Mouse (Mus musculus) common myeloid progenitor, adult 5-6 weeks (primary cell): Measurements from ENCODE around the gene Mpp3. TPM values are rescaled to one million over a fixed set of nuclear protein-coding genes. Genes with fewer than 3 reads are reported as not detected.
A peak's percentile ranks its signal among the peaks of the same experiment; 100 is the strongest.

Source experiments
- ATAC-seq: replicated peaks from 2 replicates; pipeline ENCODE4 v1.8.0; 2016; ENCODE audit warnings: low read depth, mild to moderate bottlenecking, moderate TSS enrichment, inconsistent platforms; ENCODE audit not compliant: poor library complexity, severe bottlenecking
- total RNA-seq: library from RNA; stranded (forward); fragments of 200-1000, 187-1606 nt; gene quantifications from 2 replicates; pipeline ENCODE4 v1.2.3, GENCODE M21; 2017

The Mpp3 gene
- total RNA-seq, 1 experiment from 2014 or later: not detected

- ATAC-seq: no peak
Measured at GRCm38 (mm10) chr11:102040646-102041045, 12.4 kb upstream of the Mpp3 start.

- peak; percentile 88 for ATAC-seq
Measured at GRCm38 (mm10) chr11:102040138-102040524, 11.9 kb upstream of the Mpp3 start.

GRCm38 (mm10) chr11:102039487-102040137, 11.4 kb upstream of the Mpp3 start:
- ATAC-seq: no peak

- ATAC-seq: no peak
Measured at GRCm38 (mm10) chr11:102037789-102038188, 9.5 kb upstream of the Mpp3 start.

GRCm38 (mm10) chr11:102036336-102036735, 8.1 kb upstream of the Mpp3 start:
- no peak for ATAC-seq

- ATAC-seq: no peak
Measured at GRCm38 (mm10) chr11:102035456-102035960, 7.2 kb upstream of the Mpp3 start.

GRCm38 (mm10) chr11:102034887-102035286, 6.6 kb upstream of the Mpp3 start:
- no peak for ATAC-seq

GRCm38 (mm10) chr11:102033055-102033591, 4.9 kb upstream of the Mpp3 start:
- no peak for ATAC-seq

GRCm38 (mm10) chr11:102031149-102031548, 2.9 kb upstream of the Mpp3 start:
- no peak for ATAC-seq

GRCm38 (mm10) chr11:102029966-102030365, 1.7 kb upstream of the Mpp3 start:
- no peak for ATAC-seq

GRCm38 (mm10) chr11:102029304-102029703, 1.0 kb upstream of the Mpp3 start:
- ATAC-seq: no peak

GRCm38 (mm10) chr11:102027361-102028017, 772 bp downstream of the Mpp3 start:
- no peak for ATAC-seq

- ATAC-seq: peak; percentile 50; the same call in 1 of the 2 replicates
Measured at GRCm38 (mm10) chr11:102026694-102027360, 1.4 kb downstream of the Mpp3 start.

GRCm38 (mm10) chr11:102025991-102026660, 2.1 kb downstream of the Mpp3 start:
- no peak for ATAC-seq

GRCm38 (mm10) chr11:102025354-102025753, 2.9 kb downstream of the Mpp3 start:
- no peak for ATAC-seq

- ATAC-seq: no peak
Measured at GRCm38 (mm10) chr11:102024875-102025274, 3.4 kb downstream of the Mpp3 start.

GRCm38 (mm10) chr11:102024084-102024758, 4.0 kb downstream of the Mpp3 start:
- no peak for ATAC-seq

GRCm38 (mm10) chr11:102023406-102023805, 4.9 kb downstream of the Mpp3 start:
- no peak for ATAC-seq

GRCm38 (mm10) chr11:102021196-102021595, 7.1 kb downstream of the Mpp3 start:
- no peak for ATAC-seq

GRCm38 (mm10) chr11:102019736-102020135, 8.5 kb downstream of the Mpp3 start:
- ATAC-seq: no peak
